Mouse (Mus musculus): Measurements from ENCODE around the gene Slc38a2.

Slc38a2 gene

GRCm38 (mm10) chr15:96699521-96700511 lies at the start of gene Slc38a2:
Gene Slc38a2 (minus strand): TSS chr15:96699730.
- DNase-seq (ENCODE audit: low spot score in 2 of 2), result peak; percentile 93

- DNase-seq (ENCODE audit: low spot score in 2 of 2), result no peak
These were observed 49.6 kb upstream of the Slc38a2 start for GRCm38 (mm10) chr15:96749101-96749500.

- no peak for DNase-seq (ENCODE audit: low spot score in 2 of 2)
These were observed 48.0 kb upstream of the Slc38a2 start for GRCm38 (mm10) chr15:96747551-96747950.

- DNase-seq (ENCODE audit: low spot score in 2 of 2), result no peak
These were observed 47.5 kb upstream of the Slc38a2 start for GRCm38 (mm10) chr15:96746986-96747385.

GRCm38 (mm10) chr15:96745299-96745698 lies 45.8 kb upstream of the Slc38a2 start:
- DNase-seq (ENCODE audit: low spot score in 2 of 2), result no peak

- no peak for DNase-seq (ENCODE audit: low spot score in 2 of 2)
These were observed 45.4 kb upstream of the Slc38a2 start for GRCm38 (mm10) chr15:96744882-96745296.

GRCm38 (mm10) chr15:96744153-96744881 lies 44.8 kb upstream of the Slc38a2 start:
- peak in 1 of 2 experiments; percentile 30 for DNase-seq (ENCODE audit: low spot score in 2 of 2)

GRCm38 (mm10) chr15:96743257-96743656 lies 43.7 kb upstream of the Slc38a2 start:
- DNase-seq (ENCODE audit: low spot score in 2 of 2), result peak; percentile 46 to 60

- no peak for DNase-seq (ENCODE audit: low spot score in 2 of 2)
These were observed 43.2 kb upstream of the Slc38a2 start for GRCm38 (mm10) chr15:96742591-96743241.

- DNase-seq (ENCODE audit: low spot score in 2 of 2), result no peak
These were observed 41.5 kb upstream of the Slc38a2 start for GRCm38 (mm10) chr15:96740865-96741561.

- no peak for DNase-seq (ENCODE audit: low spot score in 2 of 2)
These were observed 40.6 kb upstream of the Slc38a2 start for GRCm38 (mm10) chr15:96740091-96740490.

GRCm38 (mm10) chr15:96736663-96737385 lies 37.3 kb upstream of the Slc38a2 start:
- no peak for DNase-seq (ENCODE audit: low spot score in 2 of 2)

GRCm38 (mm10) chr15:96735562-96736160 lies 36.1 kb upstream of the Slc38a2 start:
- DNase-seq (ENCODE audit: low spot score in 2 of 2), result no peak

GRCm38 (mm10) chr15:96734423-96734822 lies 34.9 kb upstream of the Slc38a2 start:
- no peak for DNase-seq (ENCODE audit: low spot score in 2 of 2)

GRCm38 (mm10) chr15:96730416-96730815 lies 30.9 kb upstream of the Slc38a2 start:
- no peak for DNase-seq (ENCODE audit: low spot score in 2 of 2)

GRCm38 (mm10) chr15:96729785-96730184 lies 30.3 kb upstream of the Slc38a2 start:
- no peak for DNase-seq (ENCODE audit: low spot score in 2 of 2)

GRCm38 (mm10) chr15:96728993-96729392 lies 29.5 kb upstream of the Slc38a2 start:
- DNase-seq (ENCODE audit: low spot score in 2 of 2), result no peak

GRCm38 (mm10) chr15:96728346-96728745 lies 28.8 kb upstream of the Slc38a2 start:
- no peak for DNase-seq (ENCODE audit: low spot score in 2 of 2)

- DNase-seq (ENCODE audit: low spot score in 2 of 2), result no peak
These were observed 25.0 kb upstream of the Slc38a2 start for GRCm38 (mm10) chr15:96724506-96724905.

- no peak for DNase-seq (ENCODE audit: low spot score in 2 of 2)
These were observed 22.7 kb upstream of the Slc38a2 start for GRCm38 (mm10) chr15:96722228-96722627.
